Mouse (Mus musculus) lung, embryonic 14.5 days (tissue): ENCODE measurements at regions not wholly inside any gene's neighbourhood (a gene's known extent, or its start where the extent isn't known, plus 50 kb on each side); places are given as distances from the start of the nearest gene placed in this dataset.

Experiments used
- ATAC-seq: fragments of 200-750 bp; cut with Nextera tagmentation; 2 replicates; pipeline ENCODE4 v1.8.0; 2017; ENCODE audit warnings: mild to moderate bottlenecking, moderate TSS enrichment, moderate library complexity; ENCODE audit not compliant: insufficient read depth
- DNase-seq: peaks from one replicate; pipeline ENCODE4 v3.0.0-alpha.2; 2015
- H3K27ac ChIP-seq: fragments of 300-500 bp; sonication (generic); 2 replicates; pipeline ENCODE4 v1.5.1; 2014; ENCODE audit warnings: low read depth, mild to moderate bottlenecking, moderate library complexity
- H3K27me3 ChIP-seq: fragments of 300-500 bp; sonication (generic); 2 replicates; pipeline ENCODE4 v1.6.1; 2014; ENCODE audit warnings: low read length, control low read depth; ENCODE audit not compliant: insufficient read depth
- H3K36me3 ChIP-seq: fragments of 300-500 bp; sonication (generic); 2 replicates; pipeline ENCODE4 v1.6.1; 2014; ENCODE audit warnings: control low read depth; ENCODE audit not compliant: insufficient read depth
- H3K4me1 ChIP-seq: fragments of 300-500 bp; sonication (generic); 2 replicates; pipeline ENCODE4 v1.6.1; 2014; ENCODE audit warnings: antibody characterized with exemption, control low read depth; ENCODE audit not compliant: insufficient read depth
- H3K4me2 ChIP-seq: fragments of 300-500 bp; sonication (generic); 2 replicates; pipeline ENCODE4 v1.6.1; 2014; ENCODE audit warnings: mild to moderate bottlenecking
- H3K4me3 ChIP-seq: fragments of 300-500 bp; sonication (generic); 2 replicates; pipeline ENCODE4 v1.5.1; 2014; ENCODE audit warnings: low read depth, low read length
- H3K9ac ChIP-seq: fragments of 300-500 bp; sonication (generic); 2 replicates; pipeline ENCODE4 v1.6.1; 2014
- H3K9me3 ChIP-seq: fragments of 300-500 bp; sonication (generic); 2 replicates; pipeline ENCODE4 v1.6.1; 2016; ENCODE audit warnings: low read depth, low read length, control low read depth
- CTCF ChIP-seq: IDR thresholded peaks from 2 replicates; pipeline ENCODE4 v1.5.1; 2016; ENCODE audit warnings: antibody characterized with exemption, low read depth
- WGBS: fragments of 180-500 bp; shearing (Covaris S2); extraction: QIAGEN DNeasy Blood & Tissue Kit; methylation state at CpG from one replicate; pipeline ENCODE4 v1.1.7; 2014; 5-methylcytosine and 5-hydroxymethylcytosine counted together

- no peak overlapping the region for H3K27ac ChIP-seq
- no peaks in the 10 kb centered on the region for H3K9me3 ChIP-seq
Measured at GRCm38 (mm10) chr7:95784523-95784922, 386.5 kb upstream of the Tenm4 start.

GRCm38 (mm10) chr7:95787543-95787942 is 383.5 kb upstream of the Tenm4 start:
- Histone ChIP-seq H3K9ac (no peak overlapping the region), H3K4me2 (no peak overlapping the region), H3K27ac (no peak overlapping the region), H3K9me3 (no peaks in the 10 kb centered on the region), H3K4me1 (no peaks in the 10 kb centered on the region), H3K27me3 (no peaks in the 10 kb centered on the region), H3K36me3 (no peaks in the 10 kb centered on the region), H3K4me3 (no peak overlapping the region)
- WGBS: 80% methylated on average over 1 of the region's 1 CpGs
- TF ChIP-seq CTCF: no peak
- no peak for ATAC-seq
- DNase-seq: no peak

More at GRCm38 (mm10) chr7:95784523-95784922, 386.5 kb upstream of the Tenm4 start:
- Histone ChIP-seq H3K9ac (no peak overlapping the region), H3K36me3 (no peaks in the 10 kb centered on the region), H3K4me2 (no peak overlapping the region), H3K4me1 (no peaks in the 10 kb centered on the region), H3K4me3 (no peak overlapping the region), H3K27me3 (no peaks in the 10 kb centered on the region)
- ATAC-seq (no peak), DNase-seq (no peak)
- TF ChIP-seq CTCF: no peak

GRCm38 (mm10) chr7:95787951-95788350 is 383.1 kb upstream of the Tenm4 start:
- 65% methylated on average over 3 of the region's 3 CpGs for WGBS
- H3K27ac ChIP-seq: no peak overlapping the region
- H3K9me3 ChIP-seq: no peaks in the 10 kb centered on the region
- H3K4me3 ChIP-seq: no peak overlapping the region
- no peak for ATAC-seq
- no peak for DNase-seq
- H3K27me3 ChIP-seq: no peaks in the 10 kb centered on the region
- no peak overlapping the region for H3K4me2 ChIP-seq
- H3K4me1 ChIP-seq: no peaks in the 10 kb centered on the region
- no peak for TF ChIP-seq CTCF
- no peak overlapping the region for H3K9ac ChIP-seq
- no peaks in the 10 kb centered on the region for H3K36me3 ChIP-seq

GRCm38 (mm10) chr7:95789424-95789823 is 381.6 kb upstream of the Tenm4 start:
- no peak for DNase-seq
- no peak for ATAC-seq
- no peak overlapping the region for H3K4me2 ChIP-seq
- TF ChIP-seq CTCF: no peak
- H3K27me3 ChIP-seq: no peaks in the 10 kb centered on the region
- no peak overlapping the region for H3K27ac ChIP-seq
- H3K9me3 ChIP-seq: no peaks in the 10 kb centered on the region
- H3K36me3 ChIP-seq: no peaks in the 10 kb centered on the region
- WGBS: 54% methylated on average over 5 of the region's 5 CpGs
- no peak overlapping the region for H3K9ac ChIP-seq
- H3K4me3 ChIP-seq: no peak overlapping the region
- no peaks in the 10 kb centered on the region for H3K4me1 ChIP-seq

- H3K4me2 ChIP-seq: no peak overlapping the region
- H3K4me1 ChIP-seq: no peaks in the 10 kb centered on the region
- H3K27ac ChIP-seq: peak overlapping the region; percentile 4; the same call in 1 of the 2 replicates
- no peaks in the 10 kb centered on the region for H3K36me3 ChIP-seq
- no peak overlapping the region for H3K4me3 ChIP-seq
- no peaks in the 10 kb centered on the region for H3K9me3 ChIP-seq
- WGBS: 43% methylated on average over 3 of the region's 3 CpGs
- no peaks in the 10 kb centered on the region for H3K27me3 ChIP-seq
- no peak overlapping the region for H3K9ac ChIP-seq
- DNase-seq (peak; percentile 11), ATAC-seq (peak; percentile 56)
- no peak for TF ChIP-seq CTCF
Measured at GRCm38 (mm10) chr7:95799022-95799421, 372.0 kb upstream of the Tenm4 start.

GRCm38 (mm10) chr7:95809626-95810025 is 361.4 kb upstream of the Tenm4 start:
- no peak for TF ChIP-seq CTCF
- Histone ChIP-seq H3K4me3 (no peak overlapping the region), H3K9me3 (no peaks in the 10 kb centered on the region), H3K4me2 (no peak overlapping the region), H3K27ac (peak overlapping the region; percentile 9; the same call in 1 of the 2 replicates), H3K36me3 (no peaks in the 10 kb centered on the region), H3K27me3 (no peaks in the 10 kb centered on the region), H3K9ac (no peak overlapping the region), H3K4me1 (peaks cover 3% of the 10 kb centered on the region; the same call in 1 of the 2 replicates)
- ATAC-seq (peak; percentile 67; the same call in 1 of the 2 replicates), DNase-seq (peak; percentile 17)
- 15% methylated on average over 3 of the region's 3 CpGs for WGBS

- H3K27ac ChIP-seq: peak overlapping the region; percentile 9; the same call in 1 of the 2 replicates
- no peaks in the 10 kb centered on the region for H3K9me3 ChIP-seq
- H3K27me3 ChIP-seq: no peaks in the 10 kb centered on the region
- H3K4me2 ChIP-seq: no peak overlapping the region
- ATAC-seq (peak; percentile 44; the same call in 1 of the 2 replicates), DNase-seq (peak; percentile 82)
- H3K4me1 ChIP-seq: peaks cover 3% of the 10 kb centered on the region; the same call in 1 of the 2 replicates
- TF ChIP-seq CTCF: no peak
- under 1% methylated on average over 4 of the region's 4 CpGs for WGBS
- no peak overlapping the region for H3K9ac ChIP-seq
- H3K4me3 ChIP-seq: no peak overlapping the region
- H3K36me3 ChIP-seq: no peaks in the 10 kb centered on the region
Measured at GRCm38 (mm10) chr7:95810096-95810495, 360.9 kb upstream of the Tenm4 start.
